Mouse (Mus musculus): Measurements from ENCODE around the gene Ccdc150.

- TF ChIP-seq CTCF (IDR thresholded peaks at IDR 0.05; ENCODE audit: low read depth) (no peak), EP300 (optimal IDR thresholded peaks at IDR 0.05) (no peak)
These were observed 152.3 kb downstream of the Ccdc150 start for GRCm38 (mm10) chr1:54402736-54403135.
